Mouse (Mus musculus): ENCODE results near the gene Olfr301. TPM values are rescaled to one million over a fixed set of nuclear protein-coding genes. Genes with fewer than 3 reads are reported as not detected.

The Olfr301 gene
- total RNA-seq (2021): not detected in 2 replicates
- long read RNA-seq: 0 reads

GRCm38 (mm10) chr7:86403546-86403945 lies at the start of gene Olfr301:
Gene Olfr301, plus strand, starts transcription at chr7:86403846.
- no peak for DNase-seq

- no peak for DNase-seq
These were observed 36.8 kb upstream of the Olfr301 start, which contains the start of gene Olfr305 for GRCm38 (mm10) chr7:86366828-86367227. Gene Olfr305, minus strand, starts transcription at chr7:86366928.

DNA sequence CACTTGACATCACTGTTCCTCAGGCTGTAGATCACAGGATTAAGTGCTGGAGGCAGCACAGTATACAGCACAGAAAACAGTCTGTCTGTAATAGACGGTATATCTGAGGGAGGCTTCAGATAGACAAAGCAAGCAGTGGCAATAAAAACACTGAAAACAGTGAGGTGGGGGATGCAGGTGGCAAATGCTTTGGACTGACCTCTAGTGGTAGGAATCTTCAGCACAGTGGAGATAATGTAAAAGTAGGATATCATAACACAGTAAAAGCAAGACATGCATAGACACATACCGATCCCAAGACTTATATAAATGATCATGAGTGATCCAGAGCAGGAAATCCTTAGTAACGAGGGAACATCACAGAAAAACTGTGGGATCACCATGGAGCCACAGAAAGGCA lies 17.9 kb upstream of the Olfr301 start:
- DNase-seq: no peak

GRCm38 (mm10) chr7:86386558-86386957 lies 17.1 kb upstream of the Olfr301 start, which contains the start of gene Olfr304:
Gene Olfr304, minus strand, starts transcription at chr7:86386658.
- DNase-seq: no peak

DNA sequence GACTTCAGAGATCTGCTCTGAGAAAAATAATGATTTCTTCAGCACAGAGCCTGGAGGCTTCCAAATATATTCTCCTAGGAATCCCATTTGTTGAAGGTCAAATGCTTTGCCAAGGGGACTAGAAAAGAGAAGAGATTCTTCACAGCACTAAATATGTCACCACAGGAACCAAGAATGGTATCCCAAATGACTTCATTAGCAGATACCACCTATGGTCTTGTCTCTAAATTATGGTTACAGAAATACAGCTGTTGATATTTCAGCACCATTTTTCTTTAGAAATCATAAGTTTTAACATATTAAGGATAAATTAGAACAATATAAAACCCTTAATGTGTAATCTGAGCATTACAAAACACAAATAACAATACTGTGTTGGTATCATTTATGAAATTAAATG lies 6.0 kb upstream of the Olfr301 start, which contains the start of gene Olfr303:
Gene Olfr303 (minus strand): TSS at position 101 of the 400 bp plus-strand sequence.
- DNase-seq: no peak

- no peak for DNase-seq
These were observed 56.0 kb downstream of the Olfr301 start, which contains the start of gene Olfr299 for GRCm38 (mm10) chr7:86459621-86460020. Gene Olfr299, plus strand, starts transcription at chr7:86459921.

Other genes with a start within 250 kb of the Olfr301 start
- not detected in 2 replicates for gene Vmn2r75, start 232.1 kb upstream of the Olfr301 start, total RNA-seq (2021)
- not detected in 2 replicates for gene Vmn2r76, start 157.5 kb upstream of the Olfr301 start, total RNA-seq (2021)
- gene Olfr310, start 126.7 kb upstream of the Olfr301 start, total RNA-seq (2021): not detected in 2 replicates
- not detected in 2 replicates for gene Olfr309, start 90.1 kb upstream of the Olfr301 start, total RNA-seq (2021)
- gene Olfr308, start 78.2 kb upstream of the Olfr301 start, total RNA-seq (2021): not detected in 2 replicates
- not detected in 2 replicates for gene Olfr307, start 66.3 kb upstream of the Olfr301 start, total RNA-seq (2021)
- gene Olfr305, start 36.9 kb upstream of the Olfr301 start, total RNA-seq (2021): not detected in 2 replicates
- not detected in 2 replicates for gene Olfr304, start 17.2 kb upstream of the Olfr301 start, total RNA-seq (2021)
- gene Olfr303, start 6.1 kb upstream of the Olfr301 start, total RNA-seq (2021): not detected in 2 replicates
- gene Olfr299, start 56.1 kb downstream of the Olfr301 start, total RNA-seq (2021): not detected in 2 replicates
- gene Olfr298, start 88.6 kb downstream of the Olfr301 start, total RNA-seq (2021): not detected in 2 replicates
- gene Olfr297, start 116.1 kb downstream of the Olfr301 start, total RNA-seq (2021): not detected in 2 replicates
- not detected in 2 replicates for gene Olfr295, start 180.0 kb downstream of the Olfr301 start, total RNA-seq (2021)
- gene Olfr294, start 212.8 kb downstream of the Olfr301 start, total RNA-seq (2021): not detected in 2 replicates
- not detected in 2 replicates for gene Olfr293, start 245.2 kb downstream of the Olfr301 start, total RNA-seq (2021)

All from adrenal gland, postnatal 25 days (tissue).